Mouse (Mus musculus) CH12.LX (cell line): ENCODE measurements around the gene Akap8. TPM values are rescaled to one million over a fixed set of nuclear protein-coding genes. Genes with fewer than 3 reads are reported as not detected.

Experiments
- DNase-seq: peaks from one replicate; pipeline ENCODE4 v3.0.0-alpha.2; 2013; ENCODE audit errors: extremely low read depth
- H3K27ac ChIP-seq: 2 replicates; pipeline ENCODE4 v1.5.1; 2012; ENCODE audit warnings: low read depth, mild to moderate bottlenecking, control low read depth, moderate library complexity; ENCODE audit not compliant: insufficient read depth
- H3K27me3 ChIP-seq: replicated peaks from 2 replicates; pipeline ENCODE3; 2012; ENCODE audit warnings: inconsistent platforms
- H3K36me3 ChIP-seq, 2 experiments: replicated peaks in 1 of 2; 2 replicates each; pipeline versions ENCODE3 to v1.6.1; 2012; ENCODE audit warnings: inconsistent platforms in 1 of 2, low read length in 1 of 2, mild to moderate bottlenecking in 1 of 2, mixed read lengths in 1 of 2, moderate library complexity in 1 of 2; ENCODE audit not compliant: control insufficient read depth in 1 of 2, insufficient read depth in 1 of 2
- H3K4me1 ChIP-seq, 2 experiments: 2 replicates each; pipeline ENCODE4 v1.6.1; 2012; ENCODE audit warnings: inconsistent platforms in 1 of 2, moderate library complexity in 1 of 2; ENCODE audit not compliant: insufficient read depth in 2 of 2, control insufficient read depth in 1 of 2
- H3K4me2 ChIP-seq: 2 replicates; pipeline ENCODE4 v1.6.1; 2012; ENCODE audit warnings: low read depth, mild to moderate bottlenecking, control low read depth; ENCODE audit not compliant: poor library complexity, insufficient read depth, severe bottlenecking
- H3K4me3 ChIP-seq, 3 experiments: fragments of 150-350 bp in 1 of 3; sonication (generic) in 1 of 3; replicated peaks in 1 of 3; 2 replicates each; pipeline versions ENCODE3 to v1.5.1; 2011 to 2012; ENCODE audit warnings: low read depth in 2 of 3, low read length in 2 of 3, mild to moderate bottlenecking in 2 of 3, moderate library complexity in 2 of 3, control low read depth in 1 of 3, improper control_type of control experiment in 1 of 3, inconsistent platforms in 1 of 3, mixed read lengths in 1 of 3; ENCODE audit not compliant: poor library complexity in 1 of 3
- H3K79me2 ChIP-seq: replicated peaks from 2 replicates; pipeline ENCODE4 v1.6.1; 2012; ENCODE audit warnings: mild to moderate bottlenecking, moderate library complexity; ENCODE audit not compliant: control insufficient read depth, poor library complexity, insufficient read depth, severe bottlenecking; ENCODE audit errors: extremely low read depth
- H3K9ac ChIP-seq: 2 replicates; pipeline ENCODE4 v1.6.1; 2012; ENCODE audit warnings: low read depth, mild to moderate bottlenecking, control low read depth, moderate library complexity; ENCODE audit not compliant: insufficient read depth
- H3K9me3 ChIP-seq: replicated peaks from 2 replicates; pipeline ENCODE3; 2012; ENCODE audit warnings: low read length, inconsistent platforms, mixed read lengths
- BHLHE40 ChIP-seq: IDR thresholded peaks from 2 replicates; pipeline ENCODE4 v1.6.1; 2011; ENCODE audit warnings: mild to moderate bottlenecking, low read depth, low read length, improper control_type of control experiment
- CHD2 ChIP-seq: IDR thresholded peaks from 2 replicates; pipeline ENCODE4 v1.6.1; 2011; ENCODE audit warnings: low read length, improper control_type of control experiment
- ELF1 ChIP-seq: IDR thresholded peaks from 2 replicates; pipeline ENCODE4 v1.6.1; 2014; ENCODE audit warnings: low read depth, mild to moderate bottlenecking, inconsistent platforms, low read length, improper control_type of control experiment
- ETS1 ChIP-seq: conservative IDR thresholded peaks from 2 replicates; pipeline ENCODE4 v1.6.1; 2012; ENCODE audit warnings: low read depth, mild to moderate bottlenecking, inconsistent platforms, low read length, improper control_type of control experiment, moderate library complexity
- GABPA ChIP-seq: IDR thresholded peaks from 2 replicates; pipeline ENCODE4 v1.6.1; 2012; ENCODE audit warnings: low read depth, low read length, improper control_type of control experiment, inconsistent platforms; ENCODE audit not compliant: insufficient replicate concordance
- IRF4 ChIP-seq: IDR thresholded peaks from 2 replicates; pipeline ENCODE4 v1.6.1; 2014; ENCODE audit warnings: low read depth, mild to moderate bottlenecking, inconsistent platforms, low read length, improper control_type of control experiment
- JUN ChIP-seq: IDR thresholded peaks from 2 replicates; pipeline ENCODE4 v1.6.1; 2011; ENCODE audit warnings: low read depth, mild to moderate bottlenecking, low read length, improper control_type of control experiment, moderate library complexity; ENCODE audit not compliant: insufficient read depth
- KAT2A ChIP-seq: IDR thresholded peaks from 2 replicates; pipeline ENCODE4 v1.6.1; 2012; ENCODE audit warnings: low read length, improper control_type of control experiment, inconsistent platforms; ENCODE audit not compliant: insufficient replicate concordance
- MAX ChIP-seq: IDR thresholded peaks from 2 replicates; pipeline ENCODE4 v1.6.1; 2011; ENCODE audit warnings: low read length, improper control_type of control experiment
- MEF2A ChIP-seq: IDR thresholded peaks from 2 replicates; pipeline ENCODE4 v1.6.1; 2014; ENCODE audit warnings: low read depth, mild to moderate bottlenecking, inconsistent platforms, low read length, improper control_type of control experiment, borderline replicate concordance
- MXI1 ChIP-seq: IDR thresholded peaks from 2 replicates; pipeline ENCODE4 v1.6.1; 2011; ENCODE audit warnings: mild to moderate bottlenecking, low read depth, low read length, improper control_type of control experiment
- NRF1 ChIP-seq: IDR thresholded peaks from 2 replicates; pipeline ENCODE4 v1.6.1; 2014; ENCODE audit warnings: low read depth, mild to moderate bottlenecking, inconsistent platforms, low read length, improper control_type of control experiment, moderate library complexity
- PAX5 ChIP-seq: IDR thresholded peaks from 2 replicates; pipeline ENCODE4 v1.6.1; 2012; ENCODE audit warnings: low read length, inconsistent platforms, mixed read lengths
- POLR2A ChIP-seq: IDR thresholded peaks from 2 replicates; pipeline ENCODE4 v1.6.1; 2011; ENCODE audit warnings: low read depth, mild to moderate bottlenecking, improper control_type of control experiment, low read length
- POLR2AphosphoS2 ChIP-seq: IDR thresholded peaks from 2 replicates; pipeline ENCODE4 v1.6.1; 2011; ENCODE audit warnings: low read depth, low read length, improper control_type of control experiment
- RCOR1 ChIP-seq: conservative IDR thresholded peaks from 2 replicates; pipeline ENCODE4 v1.6.1; 2012; ENCODE audit warnings: low read depth, mild to moderate bottlenecking, inconsistent platforms, low read length, improper control_type of control experiment
- SIN3A ChIP-seq: IDR thresholded peaks from 2 replicates; pipeline ENCODE4 v1.6.1; 2012; ENCODE audit warnings: low read length, improper control_type of control experiment, inconsistent platforms
- SMC3 ChIP-seq: IDR thresholded peaks from 2 replicates; pipeline ENCODE4 v1.6.1; 2011; ENCODE audit warnings: low read depth, low read length, improper control_type of control experiment
- TBP ChIP-seq: conservative IDR thresholded peaks from 2 replicates; pipeline ENCODE4 v1.6.1; 2011; ENCODE audit warnings: low read depth, low read length, improper control_type of control experiment
- TCF12 ChIP-seq: IDR thresholded peaks from 2 replicates; pipeline ENCODE4 v1.6.1; 2014; ENCODE audit warnings: low read depth, mild to moderate bottlenecking, inconsistent platforms, low read length, improper control_type of control experiment
- ZKSCAN1 ChIP-seq: IDR thresholded peaks from 2 replicates; pipeline ENCODE4 v1.6.1; 2012; ENCODE audit warnings: low read depth, inconsistent platforms, low read length, improper control_type of control experiment, borderline replicate concordance
- ZNF384 ChIP-seq: IDR thresholded peaks from 2 replicates; pipeline ENCODE4 v1.6.1; 2012; ENCODE audit warnings: low read depth, low read length, improper control_type of control experiment, inconsistent platforms
- dilution Hi-C: fragments of 300-500 bp; cut with MboI; formaldehyde crosslinking; loops from 2 replicates; pipeline ENCODE4 v1.14.3; 2020; ENCODE audit warnings: low sequenced_read_pairs; ENCODE audit not compliant: extremely low pct_unique_long_range_greater_than_20kb, extremely low pct_ligation_motif_present
- in situ Hi-C: fragments of 300-500 bp; cut with MboI; formaldehyde crosslinking; loops from 3 replicates; pipeline ENCODE4 v1.14.3; 2019; ENCODE audit warnings: low sequenced_read_pairs, low pct_ligation_motif_present, low pct_unique_long_range_greater_than_20kb, mixed read lengths
- polyA plus RNA-seq: library from polyadenylated mRNA; unstranded; fragments of >175 nt; gene quantifications from 2 replicates; pipeline ENCODE4 v1.2.1, GENCODE M21; 2012; ENCODE audit warnings: low read depth; ENCODE audit not compliant: insufficient read length
- total RNA-seq, 2 experiments: library from RNA; depleted of rRNA; stranded (reverse); fragments of 300-350 nt in 1 of 2; fragments of >200 nt in 1 of 2; gene quantifications; 2 replicates each; pipeline ENCODE4 v1.2.3; 2012 to 2014

The Akap8 gene
- total and polyA plus RNA-seq, 3 experiments, result 62.5 to 146 (median 75.2) TPM

- DNase-seq, result no peak
- in situ Hi-C loops, result no loop called here
- Histone ChIP-seq H3K36me3 (peaks cover 2 to 42% of the 10 kb centered on the region in 2 experiments), H3K9me3 (no peaks in the 10 kb centered on the region), H3K79me2 (peaks cover 94% of the 10 kb centered on the region), H3K27ac (no peak overlapping the region), H3K4me2 (no peak overlapping the region), H3K9ac (no peak overlapping the region), H3K4me3 (no peak overlapping the region), H3K4me1 (peaks cover 6 to 51% of the 10 kb centered on the region in 2 experiments; a peak in 2 of 4 replicates), H3K27me3 (no peaks in the 10 kb centered on the region)
- dilution Hi-C loops, result no loop called here
- TF ChIP-seq NRF1 (no peak), ZKSCAN1 (no peak), POLR2A (no peak), IRF4 (no peak), MAX (no peak), KAT2A (no peak), GABPA (no peak), RCOR1 (no peak)
Observed at GRCm38 (mm10) chr17:32275568-32275967, 45.5 kb downstream of the Akap8 start.

DNA sequence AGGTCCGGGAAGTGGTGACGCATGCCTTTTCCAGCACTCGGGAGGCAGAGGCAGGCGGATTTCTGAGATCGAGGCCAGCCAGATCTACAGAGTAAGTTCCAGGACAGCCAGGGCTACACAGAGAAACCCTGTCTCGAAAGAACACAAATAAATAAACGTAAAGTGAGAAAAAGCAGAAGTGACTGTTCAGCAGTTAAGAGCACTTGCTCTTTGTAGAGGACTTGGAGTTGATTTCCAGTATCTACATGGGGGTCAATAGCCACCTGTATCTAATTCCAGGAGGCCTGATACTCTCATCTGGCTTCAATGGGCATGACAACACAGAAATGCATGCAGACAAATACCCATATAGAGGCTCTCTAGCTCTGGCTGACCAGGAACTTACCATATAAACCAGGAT, 51.9 kb downstream of the Akap8 start:
- H3K9ac ChIP-seq, result no peak overlapping the region
- no peaks in the 10 kb centered on the region for H3K27me3 ChIP-seq
- H3K79me2 ChIP-seq, result peaks cover 91% of the 10 kb centered on the region
- dilution Hi-C loops, result no loop called here
- H3K9me3 ChIP-seq, result no peaks in the 10 kb centered on the region
- TF ChIP-seq POLR2A (no peak), ELF1 (no peak), POLR2AphosphoS2 (no peak), SMC3 (no peak), TCF12 (no peak), MAX (no peak), JUN (no peak), BHLHE40 (no peak), MEF2A (no peak), ZNF384 (no peak), ETS1 (no peak), CHD2 (no peak), TBP (no peak), MXI1 (no peak), GABPA (no peak), RCOR1 (no peak), SIN3A (no peak), PAX5 (no peak), ZKSCAN1 (no peak)
- no peak overlapping the region for H3K4me2 ChIP-seq
- DNase-seq, result no peak
- in situ Hi-C loops, result no loop called here
- H3K4me1 ChIP-seq, result peaks cover 0 to 39% of the 10 kb centered on the region in 2 experiments; a peak in 2 of 4 replicates
- H3K36me3 ChIP-seq, result peaks cover 2 to 48% of the 10 kb centered on the region in 2 experiments
- H3K4me3 ChIP-seq, result no peak overlapping the region
- H3K27ac ChIP-seq, result no peak overlapping the region
